Mouse (Mus musculus): ENCODE data around the gene Pank2.

Pank2 gene

GRCm38 (mm10) chr2:131323675-131324074 is 61.4 kb downstream of the Pank2 start:
- DNase-seq (ENCODE audit: inconsistent ontology term) = no peak

GRCm38 (mm10) chr2:131326044-131326443 is 63.7 kb downstream of the Pank2 start:
- DNase-seq (ENCODE audit: inconsistent ontology term) = no peak

GRCm38 (mm10) chr2:131328981-131329380 is 66.7 kb downstream of the Pank2 start:
- DNase-seq (ENCODE audit: inconsistent ontology term) = no peak

- DNase-seq (ENCODE audit: inconsistent ontology term) = no peak
Measured at GRCm38 (mm10) chr2:131330548-131330947, 68.3 kb downstream of the Pank2 start.

- DNase-seq (ENCODE audit: inconsistent ontology term) = no peak
Measured at GRCm38 (mm10) chr2:131337602-131338001, 75.3 kb downstream of the Pank2 start.

- peak; percentile 94 for DNase-seq (ENCODE audit: inconsistent ontology term)
Measured at GRCm38 (mm10) chr2:131344449-131344848, 82.2 kb downstream of the Pank2 start.

GRCm38 (mm10) chr2:131345556-131345955 is 83.3 kb downstream of the Pank2 start:
- DNase-seq (ENCODE audit: inconsistent ontology term) = no peak

All from Muller cell, postnatal 12 days (primary cell).